Mouse (Mus musculus): ENCODE measurements around the gene Tns1. TPM values are rescaled to one million over a fixed set of nuclear protein-coding genes. Genes with fewer than 3 reads are reported as not detected.

Gene Tns1
- total and polyA plus RNA-seq, 3 experiments, result 0.11 TPM; not detected in 2

DNA sequence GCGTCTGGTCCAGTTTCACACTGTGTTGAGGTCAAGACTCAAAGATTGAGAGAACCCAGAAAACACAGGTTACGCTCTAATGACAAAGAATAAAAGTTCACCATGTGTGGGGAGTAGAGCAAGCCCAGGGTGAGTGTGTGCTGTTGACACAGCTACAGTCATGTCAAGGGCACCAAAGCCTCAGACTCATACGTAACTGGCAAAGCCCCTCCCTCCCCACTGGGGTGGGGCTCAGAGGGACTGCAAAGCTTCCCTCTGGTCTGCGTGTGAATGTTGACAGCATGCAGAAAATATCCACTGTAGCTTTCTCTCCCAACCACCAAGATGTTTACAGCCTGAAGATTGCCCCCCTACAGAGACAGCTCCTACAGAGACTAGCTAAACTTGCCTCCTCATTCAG is 48.0 kb downstream of the Tns1 start:
- no peaks in the 10 kb centered on the region for H3K79me2 ChIP-seq (ENCODE audit: control insufficient read depth, insufficient read depth, low read length, poor library complexity)
- H3K27ac ChIP-seq (ENCODE audit: control insufficient read depth, low read depth, low read length), result no peak overlapping the region
- H3K9ac ChIP-seq (ENCODE audit: control insufficient read depth, low read depth, low read length, poor library complexity, severe bottlenecking), result no peak overlapping the region
- H3K4me3 ChIP-seq (ENCODE audit: control insufficient read depth in 1 of 2, insufficient read depth in 1 of 2, low read depth in 2 of 2, low read length in 2 of 2), result no peak overlapping the region
- H3K9me3 ChIP-seq (replicated peaks; ENCODE audit: insufficient read depth, low read length), result no peaks in the 10 kb centered on the region
- H3K27me3 ChIP-seq (ENCODE audit: control insufficient read depth in 1 of 2, insufficient read depth in 2 of 2, low read length in 2 of 2), result no peaks in the 10 kb centered on the region
- H3K4me1 ChIP-seq (ENCODE audit: control insufficient read depth in 1 of 2, insufficient read depth in 2 of 2, low read length in 2 of 2), result no peaks in the 10 kb centered on the region
- H3K36me3 ChIP-seq (ENCODE audit: control insufficient read depth in 1 of 2, insufficient read depth in 2 of 2, low read length in 2 of 2), result no peaks in the 10 kb centered on the region
- TF ChIP-seq HCFC1 (IDR thresholded peaks at IDR 0.05; ENCODE audit: low read depth, low read length) (no peak), ZMIZ1 (IDR thresholded peaks at IDR 0.05; ENCODE audit: low read depth, low read length) (no peak), KAT2A (conservative IDR thresholded peaks at IDR 0.05; ENCODE audit: low read depth, low read length) (no peak), RCOR1 (IDR thresholded peaks at IDR 0.05; ENCODE audit: low read depth, low read length) (no peak), MYC (IDR thresholded peaks at IDR 0.05; ENCODE audit: low read depth, low read length) (no peak), POLR2AphosphoS2 (IDR thresholded peaks at IDR 0.05; ENCODE audit: low read length) (no peak), NELFE (IDR thresholded peaks at IDR 0.05; ENCODE audit: low read depth, low read length) (no peak), CHD1 (IDR thresholded peaks at IDR 0.05; ENCODE audit: low read depth, low read length) (no peak)
- no peak for DNase-seq (ENCODE audit: low read depth, low spot score)

DNA sequence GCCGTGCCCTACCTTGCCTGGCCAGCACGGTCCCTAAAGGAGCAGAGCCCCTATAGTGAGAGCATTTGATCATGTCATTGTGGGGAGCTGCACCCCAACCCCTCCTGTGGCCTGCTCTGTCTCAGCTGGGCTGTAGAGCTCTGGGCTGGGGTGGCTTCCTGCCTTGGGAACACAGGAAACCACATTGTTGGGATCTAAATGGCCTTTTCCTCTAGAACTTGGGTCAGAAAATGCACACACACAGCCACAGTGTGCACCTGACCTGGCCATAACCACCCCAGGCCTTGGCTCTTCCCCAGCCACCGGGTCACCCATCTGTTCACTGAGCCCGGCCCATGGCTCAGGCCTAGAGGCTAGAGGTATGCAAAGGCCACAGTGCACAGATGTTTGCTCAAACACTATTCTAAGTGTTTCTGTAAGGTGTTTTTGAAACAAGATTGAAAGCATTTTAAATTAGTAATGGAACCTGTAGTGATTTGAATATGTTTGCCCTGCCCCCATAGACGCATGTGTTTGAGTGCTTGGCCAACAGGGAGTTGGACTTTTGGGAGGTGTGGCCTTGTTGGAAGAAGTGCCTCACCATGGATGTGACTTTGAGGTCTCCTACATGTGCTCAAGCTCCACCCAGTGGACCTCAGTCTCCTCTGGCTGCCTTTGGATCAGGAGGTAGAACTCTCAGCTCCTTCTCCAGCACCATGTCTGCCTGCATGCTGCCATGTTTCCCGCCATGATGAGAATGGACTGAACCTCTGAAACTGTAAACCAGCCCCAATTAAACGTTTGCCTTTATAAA is 49.4 kb downstream of the Tns1 start:
- no peak overlapping the region for H3K4me3 ChIP-seq (ENCODE audit: control insufficient read depth in 1 of 2, insufficient read depth in 1 of 2, low read depth in 2 of 2, low read length in 2 of 2)
- H3K9me3 ChIP-seq (replicated peaks; ENCODE audit: insufficient read depth, low read length), result no peaks in the 10 kb centered on the region
- TF ChIP-seq SIN3A (IDR thresholded peaks at IDR 0.05; ENCODE audit: low read length), result no peak
- TF ChIP-seq RAD21 (IDR thresholded peaks at IDR 0.05; ENCODE audit: low read depth, low read length), result no peak
- TF ChIP-seq KAT2A (conservative IDR thresholded peaks at IDR 0.05; ENCODE audit: low read depth, low read length), result no peak
- TF ChIP-seq MAX (IDR thresholded peaks at IDR 0.05; ENCODE audit: low read length), result no peak
- TF ChIP-seq NRF1 (IDR thresholded peaks at IDR 0.05; ENCODE audit: insufficient read depth, low read depth, low read length, poor library complexity, severe bottlenecking), result no peak
- TF ChIP-seq MYC (IDR thresholded peaks at IDR 0.05; ENCODE audit: low read depth, low read length), result no peak
- TF ChIP-seq RCOR1 (IDR thresholded peaks at IDR 0.05; ENCODE audit: low read depth, low read length), result no peak
- TF ChIP-seq E2F4 (IDR thresholded peaks at IDR 0.05; ENCODE audit: borderline replicate concordance, low read depth, low read length), result no peak
- TF ChIP-seq ZC3H11A (IDR thresholded peaks at IDR 0.05; ENCODE audit: low read depth, low read length), result no peak
- no peak for TF ChIP-seq ZMIZ1 (IDR thresholded peaks at IDR 0.05; ENCODE audit: low read depth, low read length)
- no peak for TF ChIP-seq MAFK (IDR thresholded peaks at IDR 0.05; ENCODE audit: borderline replicate concordance, low read depth, low read length)
- TF ChIP-seq USF2 (IDR thresholded peaks at IDR 0.05; ENCODE audit: borderline replicate concordance in 1 of 2, insufficient read depth in 1 of 2, low read depth in 1 of 2, low read length in 2 of 2), result no peak
- TF ChIP-seq NELFE (IDR thresholded peaks at IDR 0.05; ENCODE audit: low read depth, low read length), result no peak
- no peak for TF ChIP-seq BHLHE40 (IDR thresholded peaks at IDR 0.05; ENCODE audit: borderline replicate concordance, low read depth, low read length)
- no peak for TF ChIP-seq TCF12 (IDR thresholded peaks at IDR 0.05; ENCODE audit: low read depth, low read length)
- TF ChIP-seq GABPA (IDR thresholded peaks at IDR 0.05; ENCODE audit: low read depth, low read length), result no peak
- TF ChIP-seq UBTF (IDR thresholded peaks at IDR 0.05; ENCODE audit: borderline replicate concordance, insufficient read depth, low read depth, low read length), result no peak
- TF ChIP-seq SMC3 (IDR thresholded peaks at IDR 0.05; ENCODE audit: low read depth, low read length), result no peak
- TF ChIP-seq HCFC1 (IDR thresholded peaks at IDR 0.05; ENCODE audit: low read depth, low read length), result no peak
- H3K9ac ChIP-seq (ENCODE audit: control insufficient read depth, low read depth, low read length, poor library complexity, severe bottlenecking), result no peak overlapping the region
- no peaks in the 10 kb centered on the region for H3K36me3 ChIP-seq (ENCODE audit: control insufficient read depth in 1 of 2, insufficient read depth in 2 of 2, low read length in 2 of 2)
- no peaks in the 10 kb centered on the region for H3K4me1 ChIP-seq (ENCODE audit: control insufficient read depth in 1 of 2, insufficient read depth in 2 of 2, low read length in 2 of 2)
- no peak for DNase-seq (ENCODE audit: low read depth, low spot score)
- H3K27me3 ChIP-seq (ENCODE audit: control insufficient read depth in 1 of 2, insufficient read depth in 2 of 2, low read length in 2 of 2), result no peaks in the 10 kb centered on the region
- no peak overlapping the region for H3K27ac ChIP-seq (ENCODE audit: control insufficient read depth, low read depth, low read length)
- no peaks in the 10 kb centered on the region for H3K79me2 ChIP-seq (ENCODE audit: control insufficient read depth, insufficient read depth, low read length, poor library complexity)
